Mouse (Mus musculus) MEL (cell line): ENCODE results near the gene Synpo2.

Experiments
- CHD2 ChIP-seq: IDR thresholded peaks from 2 replicates; pipeline ENCODE4 v1.6.1; 2011; ENCODE audit warnings: low read length, improper control_type of control experiment
- CTCF ChIP-seq, 3 experiments: IDR thresholded peaks in 2 of 3; conservative IDR thresholded peaks in 1 of 3; 2 replicates each; pipeline ENCODE4 v1.5.1; 2011 to 2012; ENCODE audit warnings: low read length in 3 of 3, low read depth in 2 of 3, mild to moderate bottlenecking in 2 of 3, improper control_type of control experiment in 1 of 3, inconsistent platforms in 1 of 3, mixed read lengths in 1 of 3, moderate library complexity in 1 of 3; ENCODE audit not compliant: control insufficient read depth in 1 of 3, insufficient read depth in 1 of 3, poor library complexity in 1 of 3, severe bottlenecking in 1 of 3
- E2F4 ChIP-seq: IDR thresholded peaks from 2 replicates; pipeline ENCODE4 v1.6.1; 2011; ENCODE audit warnings: low read depth, low read length, improper control_type of control experiment, borderline replicate concordance
- EP300 ChIP-seq, 2 experiments: IDR thresholded peaks; 2 replicates each; pipeline ENCODE4 v1.6.1; 2011; ENCODE audit warnings: improper control_type of control experiment in 2 of 2, low read length in 2 of 2, low read depth in 1 of 2, mild to moderate bottlenecking in 1 of 2
- HCFC1 ChIP-seq: IDR thresholded peaks from 2 replicates; pipeline ENCODE4 v1.6.1; 2012; ENCODE audit warnings: low read depth, mild to moderate bottlenecking, inconsistent platforms, low read length, improper control_type of control experiment, moderate library complexity
- JUND ChIP-seq: IDR thresholded peaks from 2 replicates; pipeline ENCODE4 v1.6.1; 2011; ENCODE audit warnings: low read depth, mild to moderate bottlenecking, improper control_type of control experiment, low read length
- MAFK ChIP-seq: IDR thresholded peaks from 2 replicates; pipeline ENCODE4 v1.6.1; 2011; ENCODE audit warnings: low read depth, mild to moderate bottlenecking, low read length, improper control_type of control experiment, borderline replicate concordance
- POLR2A ChIP-seq, 2 experiments: IDR thresholded peaks; 2 replicates each; pipeline ENCODE4 v1.6.1; 2011 to 2012; ENCODE audit warnings: low read length in 2 of 2, mild to moderate bottlenecking in 2 of 2, control low read depth in 1 of 2, improper control_type of control experiment in 1 of 2, low read depth in 1 of 2, moderate library complexity in 1 of 2; ENCODE audit not compliant: control insufficient read depth in 1 of 2, insufficient read depth in 1 of 2, poor library complexity in 1 of 2
- POLR2AphosphoS2 ChIP-seq: IDR thresholded peaks from 2 replicates; pipeline ENCODE4 v1.6.1; 2011; ENCODE audit warnings: low read length, improper control_type of control experiment
- TAL1 ChIP-seq: IDR thresholded peaks from 2 replicates; pipeline ENCODE4 v1.6.1; 2012; ENCODE audit warnings: mild to moderate bottlenecking, inconsistent platforms, low read length, moderate library complexity, mixed read lengths
- USF2 ChIP-seq, 2 experiments: IDR thresholded peaks; 2 replicates each; pipeline ENCODE4 v1.6.1; 2011 to 2012; ENCODE audit warnings: improper control_type of control experiment in 2 of 2, low read length in 2 of 2, borderline replicate concordance in 1 of 2, inconsistent platforms in 1 of 2, low read depth in 1 of 2, mild to moderate bottlenecking in 1 of 2; ENCODE audit not compliant: insufficient read depth in 1 of 2

DNA sequence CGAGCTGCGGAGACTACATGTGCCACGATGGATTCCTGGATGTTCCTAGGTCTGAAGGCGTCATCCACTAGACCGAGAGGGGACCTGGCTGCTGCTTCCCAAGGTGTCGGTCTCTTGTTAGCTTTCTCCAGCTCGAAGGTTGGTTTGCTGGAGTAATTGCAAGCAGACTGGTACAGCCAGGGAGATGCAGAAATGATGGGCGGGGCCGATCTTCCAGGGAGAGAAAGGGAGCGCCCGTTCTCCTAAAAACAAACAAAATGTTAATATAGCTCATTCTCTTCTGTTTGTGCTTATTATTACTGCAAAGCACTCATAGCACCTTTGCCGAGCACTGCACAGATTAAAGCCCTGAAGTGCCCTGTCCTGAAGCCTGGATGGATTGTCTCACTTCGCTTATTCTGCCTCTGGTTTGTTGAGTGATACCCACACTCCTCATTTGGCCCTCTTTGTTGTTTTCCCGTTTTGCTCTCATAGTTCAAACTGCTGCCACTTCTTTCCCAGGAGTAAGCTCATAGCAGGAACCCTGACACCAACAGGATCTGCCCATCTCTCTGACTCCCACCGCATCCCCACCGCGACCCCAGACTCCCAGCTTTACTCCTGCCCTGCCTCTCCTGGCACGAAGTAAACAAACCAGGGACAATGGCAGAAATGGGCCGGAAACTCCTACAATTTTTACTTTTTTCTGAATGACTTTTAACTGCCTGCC is 155.8 kb downstream of the Synpo2 start:
- TF ChIP-seq POLR2AphosphoS2 (no peak), EP300 (IDR thresholded peaks at IDR 0.05; ENCODE audit: low read depth in 1 of 2, low read length in 2 of 2) (no peak), CTCF (IDR thresholded peaks at IDR 0.05 in 2 of 3, conservative IDR thresholded peaks at IDR 0.05 in 1 of 3; ENCODE audit: control insufficient read depth in 1 of 3, insufficient read depth in 1 of 3, low read depth in 2 of 3, low read length in 3 of 3, poor library complexity in 1 of 3, severe bottlenecking in 1 of 3) (no peak), POLR2A (IDR thresholded peaks at IDR 0.05; ENCODE audit: control insufficient read depth in 1 of 2, insufficient read depth in 1 of 2, low read depth in 1 of 2, low read length in 2 of 2, poor library complexity in 1 of 2) (no peak), HCFC1 (no peak), MAFK (no peak), CHD2 (no peak), JUND (no peak), USF2 (IDR thresholded peaks at IDR 0.05; ENCODE audit: borderline replicate concordance in 1 of 2, insufficient read depth in 1 of 2, low read depth in 1 of 2, low read length in 2 of 2) (no peak), E2F4 (no peak), TAL1 (no peak)
